Mouse (Mus musculus) heart, postnatal 0 days (tissue): ENCODE measurements around the gene Nav2. TPM values are rescaled to one million over a fixed set of nuclear protein-coding genes. Genes with fewer than 3 reads are reported as not detected.

Experiments
- ATAC-seq: fragments of 200-750 bp; cut with Nextera tagmentation; 2 replicates; pipeline ENCODE4 v1.8.0; 2017; ENCODE audit warnings: low read depth, moderate number of reproducible peaks, moderate library complexity; ENCODE audit not compliant: insufficient read depth
- DNase-seq: peaks from one replicate; pipeline ENCODE4 v3.0.0-alpha.2; 2016; ENCODE audit warnings: low spot score
- H3K27ac ChIP-seq: fragments of 300-500 bp; sonication (generic); 2 replicates; pipeline ENCODE4 v1.5.1; 2014; ENCODE audit warnings: low read depth, mild to moderate bottlenecking
- H3K27me3 ChIP-seq: fragments of 300-500 bp; sonication (generic); 2 replicates; pipeline ENCODE4 v1.6.1; 2014; ENCODE audit warnings: low read length, mixed read lengths; ENCODE audit not compliant: control insufficient read depth, insufficient read depth
- H3K36me3 ChIP-seq: fragments of 300-500 bp; sonication (generic); replicated peaks from 2 replicates; pipeline ENCODE4 v1.6.1; 2014; ENCODE audit warnings: low read length, mixed read lengths; ENCODE audit not compliant: control insufficient read depth, insufficient read depth
- H3K4me1 ChIP-seq: fragments of 300-500 bp; sonication (generic); 2 replicates; pipeline ENCODE4 v1.6.1; 2014; ENCODE audit warnings: antibody characterized with exemption; ENCODE audit not compliant: control insufficient read depth, insufficient read depth
- H3K4me2 ChIP-seq: fragments of 300-500 bp; sonication (generic); 2 replicates; pipeline ENCODE4 v1.6.1; 2014; ENCODE audit warnings: low read depth, mild to moderate bottlenecking, low read length, moderate library complexity
- H3K4me3 ChIP-seq: fragments of 300-500 bp; sonication (generic); 2 replicates; pipeline ENCODE4 v1.5.1; 2014; ENCODE audit warnings: low read depth, low read length
- H3K9ac ChIP-seq: fragments of 300-500 bp; sonication (generic); replicated peaks from 2 replicates; pipeline ENCODE4 v1.6.1; 2014; ENCODE audit warnings: low read depth, low read length, mixed read lengths
- H3K9me3 ChIP-seq: fragments of 300-500 bp; sonication (generic); replicated peaks from 2 replicates; pipeline ENCODE4 v1.6.1; 2016; ENCODE audit warnings: low read length; ENCODE audit not compliant: control insufficient read depth
- CTCF ChIP-seq: IDR thresholded peaks from 2 replicates; pipeline ENCODE4 v1.5.1; 2016; ENCODE audit warnings: antibody characterized with exemption, control low read depth, low read depth
- EP300 ChIP-seq: IDR thresholded peaks from 2 replicates; pipeline ENCODE4 v1.6.1; 2016; ENCODE audit warnings: antibody characterized with exemption, low read depth
- WGBS: fragments of 180-500 bp; shearing (Covaris S2); extraction: QIAGEN DNeasy Blood & Tissue Kit; methylation state at CpG from one replicate; pipeline ENCODE4 v1.1.7; 2014; 5-methylcytosine and 5-hydroxymethylcytosine counted together
- polyA plus RNA-seq: library from polyadenylated mRNA; unstranded; fragments of >200 nt; fragmentation: Nextera tagmentation; extraction: Ambion mirVana; gene quantifications from 2 replicates; pipeline ENCODE4 v1.2.1, GENCODE M21; 2015
- total RNA-seq: library from RNA; depleted of rRNA; stranded (reverse); fragments of >200 nt; gene quantifications from 2 replicates; pipeline ENCODE4 v1.2.3, GENCODE M21; 2014; ENCODE audit warnings: low replicate concordance

Nav2 gene
- total and polyA plus RNA-seq, 2 experiments from 2014 or later, result 22.8 to 77.9 TPM

GRCm38 (mm10) chr7:49185991-49186390, 277.5 kb downstream of the Nav2 start:
- Histone ChIP-seq H3K9me3 (no peaks in the 10 kb centered on the region), H3K9ac (no peak overlapping the region), H3K27ac (no peak overlapping the region), H3K4me3 (no peak overlapping the region), H3K4me2 (no peak overlapping the region), H3K36me3 (no peaks in the 10 kb centered on the region), H3K27me3 (no peaks in the 10 kb centered on the region), H3K4me1 (peaks cover 25% of the 10 kb centered on the region)
- 77% methylated on average over 5 of the region's 5 CpGs for WGBS
- DNase-seq (no peak), ATAC-seq (no peak)
- TF ChIP-seq CTCF (no peak), EP300 (no peak)

- no peak for ATAC-seq
- H3K4me2 ChIP-seq, result no peak overlapping the region
Measured at GRCm38 (mm10) chr7:49189364-49189763, 280.8 kb downstream of the Nav2 start.

GRCm38 (mm10) chr7:49190231-49190985, 281.9 kb downstream of the Nav2 start:
- WGBS, result 75% methylated on average over 4 of the region's 4 CpGs
- H3K27me3 ChIP-seq, result no peaks in the 10 kb centered on the region
- no peak for ATAC-seq
- peaks cover 16% of the 10 kb centered on the region for H3K4me1 ChIP-seq
- no peaks in the 10 kb centered on the region for H3K9me3 ChIP-seq
- no peaks in the 10 kb centered on the region for H3K36me3 ChIP-seq
- no peak overlapping the region for H3K4me2 ChIP-seq
- no peak overlapping the region for H3K4me3 ChIP-seq
- no peak overlapping the region for H3K27ac ChIP-seq
- no peak for DNase-seq
- TF ChIP-seq CTCF (no peak), EP300 (no peak)
- no peak overlapping the region for H3K9ac ChIP-seq

More at GRCm38 (mm10) chr7:49189364-49189763, 280.8 kb downstream of the Nav2 start:
- H3K27ac ChIP-seq, result no peak overlapping the region
- no peaks in the 10 kb centered on the region for H3K36me3 ChIP-seq
- H3K9ac ChIP-seq, result no peak overlapping the region
- peaks cover 19% of the 10 kb centered on the region for H3K4me1 ChIP-seq
- H3K9me3 ChIP-seq, result no peaks in the 10 kb centered on the region
- no peak overlapping the region for H3K4me3 ChIP-seq
- WGBS, result 93% methylated on average over 5 of the region's 5 CpGs
- no peak for DNase-seq
- TF ChIP-seq CTCF (no peak), EP300 (no peak)
- no peaks in the 10 kb centered on the region for H3K27me3 ChIP-seq

GRCm38 (mm10) chr7:49191081-49191678, 282.7 kb downstream of the Nav2 start:
- ATAC-seq (no peak), DNase-seq (no peak)
- TF ChIP-seq EP300, result no peak
- TF ChIP-seq CTCF, result no peak
- H3K9me3 ChIP-seq, result no peaks in the 10 kb centered on the region
- no peaks in the 10 kb centered on the region for H3K36me3 ChIP-seq
- H3K27me3 ChIP-seq, result no peaks in the 10 kb centered on the region
- H3K4me1 ChIP-seq, result peaks cover 16% of the 10 kb centered on the region
- H3K4me3 ChIP-seq, result no peak overlapping the region
- no peak overlapping the region for H3K27ac ChIP-seq
- no peak overlapping the region for H3K4me2 ChIP-seq
- H3K9ac ChIP-seq, result no peak overlapping the region
- WGBS, result 47% methylated on average over 7 of the region's 7 CpGs

- ATAC-seq, result no peak
- no peak overlapping the region for H3K9ac ChIP-seq
Measured at GRCm38 (mm10) chr7:49192061-49192695, 283.7 kb downstream of the Nav2 start.

More at GRCm38 (mm10) chr7:49192061-49192695, 283.7 kb downstream of the Nav2 start:
- 50% methylated on average over 2 of the region's 2 CpGs for WGBS
- no peaks in the 10 kb centered on the region for H3K36me3 ChIP-seq
- H3K27ac ChIP-seq, result no peak overlapping the region
- peaks cover 16% of the 10 kb centered on the region for H3K4me1 ChIP-seq
- no peak overlapping the region for H3K4me3 ChIP-seq
- no peaks in the 10 kb centered on the region for H3K27me3 ChIP-seq
- DNase-seq, result no peak
- no peak overlapping the region for H3K4me2 ChIP-seq
- TF ChIP-seq CTCF (no peak), EP300 (no peak)
- H3K9me3 ChIP-seq, result no peaks in the 10 kb centered on the region
